Comparison of ENCODE assay signal across 21 mouse cellular contexts in genomic region chr12:4719066-4719761, GRCm38 (mm10). TPM values are rescaled to one million over a fixed set of nuclear protein-coding genes. Genes with fewer than 3 reads are reported as not detected.
DNase-seq lines count a peak whose midpoint lies in the region; ATAC-seq and TF ChIP-seq lines count a peak whose summit lies in the region.
"Had no signal": no experiment of that assay in that cellular context is flagged by ENCODE, and none has a peak within 500 bp of the region (broad histone marks: within the 10 kb centered on the region; RNA-seq: fewer than 3 reads in every experiment).

No protein-coding gene starts in this region.

- no peak for DNase-seq in lung, postnatal 0 days (ENCODE audit: low spot score)
- no peak for DNase-seq in lung, postnatal 14 days
- DNase-seq in c-Kit-positive CD71-positive TER-119-positive erythroid progenitor cells, embryonic 14.5 days (ENCODE audit: low spot score): peak; percentile 20
- DNase-seq in thymus, adult 2 months: no peak
- no peak for DNase-seq in urinary bladder, postnatal 14 days (ENCODE audit: low spot score)
- no peak for DNase-seq in spleen, postnatal 4 days (ENCODE audit: low spot score in 2 of 2)
- DNase-seq: cerebellum, adult 2 months; gastrocnemius, postnatal 25 days; kidney, adult 18-20 months; spleen, adult 18-20 months had no signal

- H3K27me3 ChIP-seq in lung, postnatal 0 days (replicated peaks; ENCODE audit: insufficient read depth, low read length): no peaks in the 10 kb centered on the region
- no peaks in the 10 kb centered on the region for H3K27me3 ChIP-seq in liver, embryonic 15.5 days
- no peaks in the 10 kb centered on the region for H3K27me3 ChIP-seq in thymus, adult 2 months (ENCODE audit: control insufficient read depth, insufficient read depth, low read length)
- H3K27me3 ChIP-seq: heart, embryonic 12.5 days; limb, embryonic 12.5 days had no signal

- no peaks in the 10 kb centered on the region for H3K36me3 ChIP-seq in lung, postnatal 0 days (ENCODE audit: insufficient read depth, low read length)
- H3K36me3 ChIP-seq in liver, embryonic 15.5 days (replicated peaks): 0 out of 2 replicates have a peak, but pooled peaks cover 3% of the 10 kb centered on the region
- H3K36me3 ChIP-seq in thymus, adult 2 months (ENCODE audit: control insufficient read depth, insufficient read depth, low read length): no peaks in the 10 kb centered on the region
- H3K36me3 ChIP-seq: heart, embryonic 12.5 days had no signal

- no peak for TF ChIP-seq EP300 in lung, postnatal 0 days (IDR thresholded peaks at IDR 0.05)

- no peak for TF ChIP-seq CTCF in lung, postnatal 0 days (IDR thresholded peaks at IDR 0.05)
- TF ChIP-seq CTCF in thymus, adult 2 months (IDR thresholded peaks at IDR 0.05; ENCODE audit: borderline replicate concordance, control insufficient read depth, extremely low read depth, insufficient read depth, low read length, poor library complexity): no peak

- H3K4me2 ChIP-seq in lung, postnatal 0 days (replicated peaks; ENCODE audit: low read depth, low read length): no peak overlapping the region
- H3K4me2 ChIP-seq in liver, embryonic 15.5 days: peak overlapping the region; percentile 57
- H3K4me2 ChIP-seq: limb, embryonic 12.5 days; lung, embryonic 14.5 days; midbrain, embryonic 11.5 days had no signal

- no peaks in the 10 kb centered on the region for H3K4me1 ChIP-seq in lung, postnatal 0 days (ENCODE audit: insufficient read depth, low read depth, low read length)
- H3K4me1 ChIP-seq in liver, embryonic 15.5 days (replicated peaks): peaks cover 61% of the 10 kb centered on the region
- no peaks in the 10 kb centered on the region for H3K4me1 ChIP-seq in thymus, adult 2 months (replicated peaks; ENCODE audit: control insufficient read depth, insufficient read depth, low read length)

- no peaks in the 10 kb centered on the region for H3K9me3 ChIP-seq in lung, postnatal 0 days (ENCODE audit: low read length)
- H3K9me3 ChIP-seq in liver, embryonic 15.5 days (replicated peaks): no peaks in the 10 kb centered on the region
- H3K9me3 ChIP-seq: heart, embryonic 12.5 days; limb, embryonic 12.5 days had no signal

- H3K27ac ChIP-seq in lung, postnatal 0 days (ENCODE audit: low read length): no peak overlapping the region
- H3K27ac ChIP-seq in liver, embryonic 15.5 days (replicated peaks): peak overlapping the region; percentile 57
- no peak overlapping the region for H3K27ac ChIP-seq in thymus, adult 2 months (ENCODE audit: control insufficient read depth, insufficient read depth, low read length)
- H3K27ac ChIP-seq: hindbrain, postnatal 0 days; kidney, postnatal 0 days; limb, embryonic 12.5 days; macrophage had no signal

- peak; percentile 23; the same call in 1 of the 2 replicates for ATAC-seq in lung, postnatal 0 days
- peak; percentile 29; the same call in 1 of the 2 replicates for ATAC-seq in liver, embryonic 15.5 days (ENCODE audit: insufficient read depth)
- ATAC-seq: forebrain, embryonic 14.5 days; hindbrain, postnatal 0 days had no signal

- no peak for TF ChIP-seq POLR2A in thymus, adult 2 months (IDR thresholded peaks at IDR 0.05; ENCODE audit: control insufficient read depth, extremely low read depth, insufficient read depth, low read length, poor library complexity)

- no peak overlapping the region for H3K9ac ChIP-seq in lung, postnatal 0 days (replicated peaks; ENCODE audit: low read depth)
- 0 out of 2 replicates have a peak overlapping the region, but pooled peaks have one; percentile 2 for H3K9ac ChIP-seq in liver, embryonic 15.5 days
- H3K9ac ChIP-seq: heart, embryonic 12.5 days; limb, embryonic 12.5 days; lung, embryonic 14.5 days had no signal

- no peak overlapping the region for H3K4me3 ChIP-seq in lung, postnatal 0 days (ENCODE audit: low read depth, low read length)
- H3K4me3 ChIP-seq in liver, embryonic 15.5 days (replicated peaks): peak overlapping the region; percentile 34
- no peak overlapping the region for H3K4me3 ChIP-seq in thymus, adult 2 months (ENCODE audit: control insufficient read depth, insufficient read depth, low read length)
- H3K4me3 ChIP-seq: heart, embryonic 12.5 days; limb, embryonic 12.5 days had no signal

- 58% methylated on average over 13 of the region's 13 CpGs for WGBS in lung, postnatal 0 days
- WGBS in liver, embryonic 15.5 days (ENCODE audit: insufficient replicate concordance): 32% methylated on average over 13 of the region's 13 CpGs
- 79% methylated on average over 13 of the region's 13 CpGs for WGBS in thymus, adult 2 months

RNA-seq across cellular contexts. Expression of gene Fam228a, which starts 19.0 kb away (rescaled TPM):
- 0.06 and 0.08 TPM in 2 replicates for polyA plus RNA-seq in lung, postnatal 0 days (2015; fragmentation: Nextera tagmentation; extraction: Ambion mirVana)
- 0.08 TPM in 1 of 2 replicates, not detected in the other for polyA plus RNA-seq in liver, embryonic 15.5 days (2015; fragmentation: Nextera tagmentation; extraction: Ambion mirVana)
- 0.18 and 0.32 TPM in 2 replicates for polyA plus RNA-seq in thymus, adult 2 months (2012; rRNA removed)
- polyA plus RNA-seq: macrophage; neural tube, embryonic 11.5 days had no signal

RNA-seq across cellular contexts. Expression of gene Pfn4, which starts 49.6 kb away (rescaled TPM):
- 1.1 and 1.3 TPM in 2 replicates for polyA plus RNA-seq in lung, postnatal 0 days (2015; fragmentation: Nextera tagmentation; extraction: Ambion mirVana)
- 0.46 and 0.50 TPM in 2 replicates for polyA plus RNA-seq in liver, embryonic 15.5 days (2015; fragmentation: Nextera tagmentation; extraction: Ambion mirVana)
- 0.32 and 0.80 TPM in 2 replicates for polyA plus RNA-seq in thymus, adult 2 months (2012; rRNA removed)
- polyA plus RNA-seq: C2C12, macrophage had no signal

RNA-seq across cellular contexts. Expression of gene Fam228b, which starts 49.9 kb away (rescaled TPM):
- polyA plus RNA-seq in lung, postnatal 0 days (2015; fragmentation: Nextera tagmentation; extraction: Ambion mirVana): 1.1 and 1.2 TPM in 2 replicates
- polyA plus RNA-seq in liver, embryonic 15.5 days (2015; fragmentation: Nextera tagmentation; extraction: Ambion mirVana): 0.53 and 0.55 TPM in 2 replicates
- polyA plus RNA-seq in thymus, adult 2 months (2012; rRNA removed): 0.71 and 0.99 TPM in 2 replicates
